Mouse (Mus musculus) cortical plate, adult 2 months (tissue): Measurements from ENCODE around the gene Atad3a.

Experiments
- CTCF ChIP-seq: fragments of 200-500 bp; IDR thresholded peaks from 2 replicates; pipeline ENCODE4 v1.5.1; 2011; ENCODE audit warnings: mild to moderate bottlenecking, control low read depth, low read length; ENCODE audit not compliant: insufficient read depth; ENCODE audit errors: extremely low read depth
- POLR2A ChIP-seq: fragments of 200-500 bp; IDR thresholded peaks from 2 replicates; pipeline ENCODE4 v1.6.1; 2011; ENCODE audit warnings: mild to moderate bottlenecking, low read length, control low read depth; ENCODE audit not compliant: insufficient read depth; ENCODE audit errors: extremely low read depth

- TF ChIP-seq CTCF (no peak), POLR2A (no peak)
Measured at GRCm38 (mm10) chr4:155757011-155757410, 3.9 kb downstream of the Atad3a start.
